ENCODE assay signal across 8 mouse cellular contexts in genomic region chr1:111864779-111865165, GRCm38 (mm10). TPM values are rescaled to one million over a fixed set of nuclear protein-coding genes. Genes with fewer than 3 reads are reported as not detected.
A peak's percentile ranks its signal among the peaks of the same experiment; 100 is the strongest.
DNase-seq lines count a peak whose midpoint lies in the region; ATAC-seq and TF ChIP-seq lines count a peak whose summit lies in the region.

Gene Dsel, minus strand, starts transcription at chr1:111864918.

- WGBS in hindbrain, embryonic 12.5 days = 1% methylated on average over 33 of the region's 33 CpGs
- 3% methylated on average over 30 of the region's 33 CpGs for WGBS in lung, postnatal 0 days

- no peaks in the 10 kb centered on the region for H3K4me1 ChIP-seq in hindbrain, embryonic 12.5 days
- H3K4me1 ChIP-seq in lung, postnatal 0 days (ENCODE audit: insufficient read depth, low read depth, low read length) = no peaks in the 10 kb centered on the region

- no peaks in the 10 kb centered on the region for H3K36me3 ChIP-seq in hindbrain, embryonic 12.5 days
- H3K36me3 ChIP-seq in lung, postnatal 0 days (ENCODE audit: insufficient read depth, low read length) = no peaks in the 10 kb centered on the region

- H3K4me3 ChIP-seq in hindbrain, embryonic 12.5 days = peak within 1 kb of the TSS; percentile 82
- H3K4me3 ChIP-seq in lung, postnatal 0 days (ENCODE audit: low read depth, low read length) = peak within 1 kb of the TSS; percentile 69

- H3K9me3 ChIP-seq in hindbrain, embryonic 12.5 days (replicated peaks) = no peaks in the 10 kb centered on the region
- no peaks in the 10 kb centered on the region for H3K9me3 ChIP-seq in lung, postnatal 0 days (ENCODE audit: low read length)

- no peak for TF ChIP-seq EP300 in lung, postnatal 0 days (IDR thresholded peaks at IDR 0.05)

- no peaks in the 10 kb centered on the region for H3K27me3 ChIP-seq in hindbrain, embryonic 12.5 days
- H3K27me3 ChIP-seq in lung, postnatal 0 days (replicated peaks; ENCODE audit: insufficient read depth, low read length) = no peaks in the 10 kb centered on the region

- TF ChIP-seq CTCF in lung, postnatal 0 days (IDR thresholded peaks at IDR 0.05) = peak; percentile 52

- H3K9ac ChIP-seq in hindbrain, embryonic 12.5 days = peak within 1 kb of the TSS; percentile 84
- peak within 1 kb of the TSS; percentile 64 for H3K9ac ChIP-seq in lung, postnatal 0 days (replicated peaks; ENCODE audit: low read depth)

- H3K27ac ChIP-seq in hindbrain, embryonic 12.5 days = peak within 1 kb of the TSS; percentile 86
- peak within 1 kb of the TSS; percentile 76 for H3K27ac ChIP-seq in lung, postnatal 0 days (ENCODE audit: low read length)

- peak; percentile 99 for ATAC-seq in hindbrain, embryonic 12.5 days (ENCODE audit: low FRiP score)
- ATAC-seq in lung, postnatal 0 days = peak; percentile 98

- DNase-seq in T-cell, adult 2 months (ENCODE audit: low spot score) = peak; percentile 73
- DNase-seq in cerebellum, postnatal 25 days = peak; percentile 93 to 95
- peak; percentile 79 to 83 for DNase-seq in frontal cortex, postnatal 14 days (ENCODE audit: low spot score in 2 of 2)
- DNase-seq in layer of hippocampus, postnatal 10 days (ENCODE audit: low spot score in 2 of 2) = peak; percentile 87 to 92
- DNase-seq in lung, postnatal 0 days (ENCODE audit: low spot score) = peak; percentile 96
- DNase-seq in ovary, postnatal 10 days (ENCODE audit: low spot score) = peak; percentile 87
- DNase-seq in thymus, postnatal 0 days (ENCODE audit: low spot score) = peak; percentile 89

- peak within 1 kb of the TSS; percentile 87 for H3K4me2 ChIP-seq in hindbrain, embryonic 12.5 days (replicated peaks)
- peak within 1 kb of the TSS; percentile 76 for H3K4me2 ChIP-seq in lung, postnatal 0 days (replicated peaks; ENCODE audit: low read depth, low read length)

RNA-seq across cellular contexts. Expression of gene Dsel, which starts in this region (rescaled TPM):
- 13.7 and 15.1 TPM in 2 replicates for polyA plus RNA-seq in hindbrain, embryonic 12.5 days (2016; fragmentation: Nextera tagmentation; extraction: Ambion mirVana)
- total RNA-seq in layer of hippocampus, postnatal 10 days (2021) = 10 to 100 TPM; 21.1 to 22.6 TPM
- 4.8 and 6.4 TPM in 2 replicates for polyA plus RNA-seq in lung, postnatal 0 days (2015; fragmentation: Nextera tagmentation; extraction: Ambion mirVana)
- polyA plus RNA-seq in thymus, postnatal 0 days (2015; fragmentation: Nextera tagmentation; extraction: Ambion mirVana) = 3.6 and 3.9 TPM in 2 replicates

Comparison
In these comparisons a context has a peak if more than half of its experiments do, and no peak if none do; other contexts are left out.
1. Peak in every context shown above with its lines: DNase-seq, ATAC-seq, H3K4me3 ChIP-seq and H3K27ac ChIP-seq.